Mouse (Mus musculus) left cerebral cortex, postnatal 36 days (tissue): ENCODE results near the gene Rhbdf1. TPM values are rescaled to one million over a fixed set of nuclear protein-coding genes. Genes with fewer than 3 reads are reported as not detected.
A peak's percentile ranks its signal among the peaks of the same experiment; 100 is the strongest.
"Not testable (repeated sequence)": the region's sequence is repeated elsewhere in the genome, so short reads cannot be mapped to it uniquely, and the experiment has no call there.

Source experiments
- DNase-seq, 2 experiments: peaks; one replicate each; pipeline ENCODE4 v3.0.0; 2021 to 2022; ENCODE audit warnings: low spot score in 2 of 2, mixed read lengths in 1 of 2
- intact Hi-C: fragments of 180-260 bp; cut with DNase I; formaldehyde crosslinking; loops from one replicate; pipeline ENCODE4 v1.15.1; 2025
- total RNA-seq, 2 experiments: library from RNA; stranded (reverse); gene quantifications; 2 replicates each; pipeline ENCODE4 v1.2.3; 2021

The Rhbdf1 gene
- total RNA-seq, 2 experiments from 2014 or later = 9.6 to 14.9 TPM

DNA sequence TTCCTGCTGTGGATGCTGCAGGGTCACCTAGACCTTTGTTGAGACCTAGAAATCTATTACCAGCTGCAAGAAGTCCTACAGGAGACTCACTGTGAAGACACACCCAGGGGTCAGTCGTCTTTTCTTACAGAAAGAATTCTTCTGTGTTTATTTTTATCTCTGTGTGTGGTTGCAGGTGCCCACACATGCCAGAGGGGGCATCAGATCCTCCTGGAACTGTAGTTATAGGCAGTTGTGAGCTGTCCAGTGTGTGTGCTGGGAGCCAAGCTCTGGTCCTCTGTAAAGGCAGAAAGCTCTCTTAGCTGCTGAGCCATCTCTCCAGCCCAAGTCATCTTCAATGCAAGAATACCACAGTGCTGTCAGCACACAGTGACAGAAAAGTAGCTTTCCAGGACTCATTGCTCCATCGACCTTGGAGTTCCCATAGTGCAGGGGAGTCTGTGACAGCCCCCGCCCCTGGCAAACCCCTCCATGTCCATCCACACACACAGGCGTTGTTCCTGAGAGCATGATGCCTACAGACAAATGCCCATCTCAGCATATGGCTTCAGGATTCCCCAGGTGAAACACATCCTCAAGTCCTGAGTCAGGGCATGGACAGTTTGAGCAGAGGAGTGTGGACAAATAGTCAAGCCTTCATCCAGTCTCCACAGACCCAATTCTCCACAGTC is 1.3 kb upstream of the Rhbdf1 start:
- no peak for DNase-seq
- intact Hi-C loops = no loop called here

DNA sequence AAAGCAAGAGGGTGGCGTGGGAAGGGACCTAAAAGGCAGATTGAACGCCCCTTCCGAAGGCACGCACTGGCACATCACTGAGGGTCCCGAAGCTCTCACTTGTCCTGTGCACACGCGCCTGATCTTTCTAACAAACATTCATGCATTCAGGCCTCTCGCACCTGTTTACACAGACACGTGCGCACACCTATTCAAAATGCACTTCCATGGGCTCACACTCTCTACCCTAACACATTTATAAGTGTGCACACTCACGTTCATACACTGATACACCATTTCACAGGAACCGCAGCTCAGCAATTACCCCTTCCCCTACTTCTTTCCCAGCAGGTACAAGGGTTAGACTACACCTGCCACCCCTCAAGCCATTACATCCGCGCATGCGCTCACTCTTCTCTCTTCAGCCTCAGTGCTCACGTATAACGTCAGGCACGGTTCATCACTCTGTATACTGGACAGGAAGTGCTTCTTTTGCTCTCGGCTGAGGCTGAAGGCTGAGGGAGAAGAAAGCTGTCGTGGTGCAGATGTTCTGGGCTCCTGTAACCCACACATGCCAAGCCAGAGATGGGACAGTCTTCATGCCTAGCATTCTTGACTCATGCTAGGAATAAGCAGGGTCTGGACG is 582 bp upstream of the Rhbdf1 start:
- intact Hi-C loops = no loop called here
- no peak for DNase-seq

DNA sequence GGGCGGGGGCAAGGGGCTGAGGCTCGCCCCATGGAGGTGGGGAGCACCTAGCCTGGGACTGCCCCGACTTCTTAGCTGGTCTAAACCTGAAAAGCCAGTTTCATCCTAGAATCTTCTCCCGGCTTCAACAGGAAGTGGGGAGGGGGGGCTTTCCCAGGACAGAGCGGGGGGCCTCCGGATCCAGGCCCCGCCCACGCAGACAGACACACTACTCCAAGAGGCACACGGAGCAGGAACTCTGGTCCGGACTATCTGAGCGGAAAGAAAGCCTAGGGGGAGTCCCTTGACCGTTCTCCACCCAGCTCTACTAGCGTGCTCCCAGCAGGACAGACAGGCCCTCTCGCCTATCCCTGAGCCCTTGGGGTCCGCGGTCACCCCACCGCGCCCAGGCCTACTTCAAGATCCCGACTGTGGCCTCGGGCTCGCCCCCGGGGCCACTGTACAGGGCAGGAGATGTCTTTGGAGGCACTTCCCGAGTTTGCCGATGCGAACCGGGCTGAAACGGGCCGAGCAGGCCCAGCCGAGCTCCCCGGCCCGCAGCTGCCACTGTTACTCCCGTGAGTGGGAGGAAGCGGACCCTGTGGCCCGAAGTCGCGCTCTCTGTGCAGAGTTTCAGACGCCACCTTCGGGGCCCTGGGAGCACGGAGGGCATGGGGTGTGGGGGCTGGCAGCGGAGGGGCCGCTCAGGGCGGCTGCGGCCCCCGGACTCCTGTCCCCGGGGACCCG is 712 bp downstream of the Rhbdf1 start:
- DNase-seq = no peak
- intact Hi-C loops = no loop called here

DNA sequence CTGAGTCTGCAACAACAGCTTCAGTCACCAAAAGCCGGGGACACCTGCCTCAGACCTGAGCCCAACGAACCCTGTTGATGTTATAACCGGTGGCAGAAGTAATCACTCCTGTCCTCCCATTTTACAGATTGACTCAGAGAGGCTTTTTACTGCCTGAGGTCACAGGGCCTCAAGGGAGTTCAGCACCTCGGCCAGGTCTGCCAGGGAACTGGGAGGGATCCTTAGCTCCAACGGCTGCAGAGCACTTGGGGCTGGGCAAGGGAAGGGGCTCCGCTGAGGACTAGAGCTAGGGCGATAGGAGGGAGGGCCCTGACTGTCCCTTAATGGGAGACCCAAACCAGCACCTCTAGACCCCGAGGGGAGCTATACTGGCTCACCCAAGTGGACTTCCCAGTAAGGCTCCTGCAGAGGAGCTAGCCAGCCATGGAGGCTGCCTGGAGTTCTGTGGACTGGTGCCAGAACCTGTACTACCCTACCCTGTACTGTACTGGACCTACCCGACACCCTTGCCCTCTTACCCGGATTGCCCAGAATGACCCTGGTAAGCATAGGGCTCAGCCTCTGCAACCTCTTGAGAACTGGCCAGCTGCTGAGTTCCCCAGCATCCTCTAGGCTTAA is 1.4 kb downstream of the Rhbdf1 start:
- intact Hi-C loops = no loop called here

DNA sequence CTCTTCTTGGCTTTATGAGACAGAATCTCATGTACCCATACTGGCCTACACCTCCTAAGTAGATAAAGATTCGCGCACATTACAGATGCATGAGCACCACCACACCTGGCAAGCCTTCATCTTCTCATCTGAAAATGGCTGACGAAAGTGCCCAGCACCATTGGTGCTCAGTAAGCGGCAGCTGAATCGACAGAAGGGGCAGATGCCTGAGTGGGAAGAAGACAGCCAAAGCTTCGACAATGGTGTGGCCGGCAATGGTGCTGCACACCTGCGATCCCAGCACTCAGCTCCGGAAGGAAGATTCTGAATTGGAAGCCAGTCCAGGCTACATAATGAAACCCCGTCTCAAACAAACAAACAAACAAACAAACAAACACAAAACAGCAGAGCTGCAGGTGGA is 2.8 kb downstream of the Rhbdf1 start:
- no peak for DNase-seq
- intact Hi-C loops = loop anchor here (10.0 kb wide), 1 partner anchor 106 kb away; no protein-coding TSS in a partner anchor

More for the DNA sequence above, 1.4 kb downstream of the Rhbdf1 start:
- no peak for DNase-seq

DNA sequence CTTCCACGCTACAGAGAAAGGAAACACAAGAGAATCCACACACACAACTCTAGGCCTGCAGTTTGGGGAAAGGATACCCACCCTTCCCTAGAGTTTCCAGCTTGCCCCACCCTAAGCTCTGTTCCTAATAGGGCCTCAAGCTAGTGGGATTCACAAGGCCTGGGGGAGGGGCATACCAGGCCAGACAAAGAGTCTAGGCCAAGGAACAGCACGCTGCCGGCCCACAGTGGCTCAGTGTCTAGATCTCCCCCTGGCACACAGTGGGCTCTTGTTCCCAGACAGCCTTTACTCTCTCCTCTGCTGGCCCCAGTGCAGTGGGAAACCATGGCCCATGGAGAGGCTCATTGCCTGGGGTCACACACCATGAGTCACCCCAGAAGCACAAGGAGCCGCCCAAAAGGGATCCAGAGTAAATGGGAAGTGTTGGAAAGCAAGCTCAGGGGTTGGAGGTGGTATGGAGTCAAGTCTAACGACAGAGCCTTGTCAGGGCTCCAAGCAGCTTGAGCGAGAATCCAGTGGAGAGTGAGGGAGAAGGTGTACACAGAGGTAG is 3.5 kb downstream of the Rhbdf1 start:
- DNase-seq = no peak
- intact Hi-C loops = loop anchor here (10.0 kb wide), 1 partner anchor 106 kb away; no protein-coding TSS in a partner anchor

DNA sequence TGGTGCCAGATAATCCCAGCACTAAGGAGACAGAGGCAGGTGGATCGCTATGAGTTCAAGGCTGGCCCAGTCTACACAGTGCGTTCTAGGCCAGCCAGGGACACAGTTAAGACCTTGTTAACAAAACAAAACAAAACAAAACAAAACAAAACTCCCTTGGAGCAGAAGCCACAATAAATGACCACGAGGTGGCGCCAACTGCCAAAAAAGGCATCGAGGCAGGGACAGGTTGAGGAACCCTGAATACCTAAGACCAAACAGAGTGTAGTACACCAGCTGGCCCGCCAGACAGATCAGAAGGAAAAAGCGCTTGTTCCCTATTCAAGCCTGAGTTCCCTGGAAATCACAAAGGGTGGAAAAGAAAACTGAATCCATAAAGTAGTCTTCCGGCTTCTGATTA is 5.2 kb downstream of the Rhbdf1 start:
- intact Hi-C loops = loop anchor here (1.0 to 10.0 kb wide), 2 partner anchors 21 to 108 kb away; no protein-coding TSS in a partner anchor
- peak in 1 of 2 experiments; percentile 59 for DNase-seq

DNA sequence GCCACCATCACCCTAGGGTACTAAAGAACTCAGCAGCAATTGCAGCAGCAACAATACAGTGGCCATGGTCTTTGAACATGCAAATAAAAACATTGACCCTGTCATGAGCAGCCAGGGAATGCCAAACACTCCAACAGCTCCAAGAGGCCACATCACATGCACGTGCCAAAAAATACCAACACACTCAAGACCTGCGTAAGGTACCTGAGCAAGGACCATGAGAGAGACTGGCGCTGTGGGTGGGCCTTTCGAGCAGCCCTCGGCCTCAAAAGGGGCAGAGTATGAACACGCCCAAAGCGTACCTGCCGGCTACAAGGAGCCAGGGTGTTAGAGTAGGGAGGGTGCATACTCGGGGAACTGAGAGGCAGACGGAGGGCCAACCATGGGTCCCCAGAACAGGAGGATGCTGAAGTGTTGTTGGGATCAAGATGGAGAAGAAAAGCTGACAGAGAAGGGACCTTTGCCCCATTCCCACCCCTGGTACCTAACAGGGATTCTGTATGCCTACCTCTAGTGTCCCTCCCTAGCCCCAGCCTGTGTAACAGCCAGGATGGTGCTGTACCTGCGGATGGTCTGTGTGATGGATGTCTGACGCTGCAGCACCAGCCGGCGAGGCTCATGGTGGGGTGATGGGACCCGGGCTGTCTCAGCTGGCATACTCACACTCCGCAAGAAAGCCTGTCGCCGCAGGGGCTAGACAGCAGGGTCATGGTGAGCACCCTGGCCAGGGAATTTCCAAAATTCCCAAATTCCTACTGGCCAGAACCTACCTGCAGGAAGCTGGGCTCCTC is 6.5 kb downstream of the Rhbdf1 start:
- DNase-seq = no peak
- intact Hi-C loops = loop anchor here (10.0 kb wide), 1 partner anchor 109 kb away; no protein-coding TSS in a partner anchor

DNA sequence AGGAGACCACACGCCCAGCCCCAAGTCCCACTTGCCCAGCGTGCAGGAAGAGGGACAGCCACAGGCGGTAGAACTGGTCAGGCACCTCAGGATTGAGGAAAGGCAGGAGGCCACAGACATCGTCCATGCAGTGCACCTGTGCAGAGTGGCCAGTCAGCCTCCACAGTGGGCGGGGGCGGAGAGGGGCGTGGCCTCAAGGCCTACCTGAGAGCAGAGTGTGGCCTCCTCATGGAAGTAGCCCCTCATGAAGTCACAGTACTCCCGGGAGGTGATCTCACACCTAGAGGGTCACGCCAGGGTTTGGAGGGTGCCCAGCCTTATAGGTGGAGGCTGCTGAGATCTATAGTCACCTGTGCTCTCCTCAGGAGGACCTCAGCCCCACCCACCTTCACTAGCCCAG is 11.5 kb downstream of the Rhbdf1 start:
- no peak for DNase-seq

DNA sequence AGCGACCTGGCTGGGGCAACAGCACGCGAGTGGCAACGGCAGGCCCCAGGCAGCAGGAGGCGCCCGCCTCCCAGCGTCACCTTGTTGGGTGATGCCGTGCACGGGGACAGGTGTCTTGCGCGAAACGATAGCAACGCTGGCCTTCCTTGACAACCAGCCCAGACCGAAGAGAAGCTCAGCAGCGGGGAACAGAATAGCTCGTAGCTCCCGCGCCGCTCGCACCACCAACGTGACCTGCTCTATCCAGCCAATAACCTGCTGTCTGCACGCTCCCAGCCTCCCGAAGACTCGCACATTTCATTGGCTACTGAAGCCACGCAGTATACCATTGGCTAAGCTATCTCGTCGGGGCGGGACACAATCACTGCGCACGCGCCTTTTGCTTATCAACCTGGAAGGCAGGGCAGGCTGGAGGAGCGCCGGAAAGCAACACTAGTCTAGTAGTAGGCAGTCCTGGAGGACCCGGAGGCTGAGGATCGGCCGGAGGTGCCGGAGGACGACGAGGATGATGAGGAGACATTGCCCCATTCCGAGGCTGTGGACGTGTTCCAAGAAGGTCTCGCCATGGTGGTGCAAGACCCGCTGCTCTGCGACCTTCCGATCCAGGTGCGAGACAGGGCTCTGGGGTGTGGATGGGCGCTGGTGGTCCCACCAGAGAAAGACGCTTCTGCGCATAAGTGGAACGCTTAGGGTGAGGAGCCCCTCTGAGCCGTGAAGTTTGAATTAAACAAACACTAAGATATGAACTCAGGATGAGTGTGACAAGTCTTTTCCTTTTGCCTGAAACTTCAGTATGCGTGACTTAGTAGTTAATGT is 16.8 kb downstream of the Rhbdf1 start, which contains the start of gene Snrnp25:
TSS of gene Snrnp25 (plus strand) at position 358 of the 816 bp plus-strand sequence.
- DNase-seq = peak; percentile 92 to 94
- intact Hi-C loops = no loop called here

More for the DNA sequence above, 11.5 kb downstream of the Rhbdf1 start:
- intact Hi-C loops = loop anchor here (10.0 kb wide), 1 partner anchor 114 kb away; no protein-coding TSS in a partner anchor

DNA sequence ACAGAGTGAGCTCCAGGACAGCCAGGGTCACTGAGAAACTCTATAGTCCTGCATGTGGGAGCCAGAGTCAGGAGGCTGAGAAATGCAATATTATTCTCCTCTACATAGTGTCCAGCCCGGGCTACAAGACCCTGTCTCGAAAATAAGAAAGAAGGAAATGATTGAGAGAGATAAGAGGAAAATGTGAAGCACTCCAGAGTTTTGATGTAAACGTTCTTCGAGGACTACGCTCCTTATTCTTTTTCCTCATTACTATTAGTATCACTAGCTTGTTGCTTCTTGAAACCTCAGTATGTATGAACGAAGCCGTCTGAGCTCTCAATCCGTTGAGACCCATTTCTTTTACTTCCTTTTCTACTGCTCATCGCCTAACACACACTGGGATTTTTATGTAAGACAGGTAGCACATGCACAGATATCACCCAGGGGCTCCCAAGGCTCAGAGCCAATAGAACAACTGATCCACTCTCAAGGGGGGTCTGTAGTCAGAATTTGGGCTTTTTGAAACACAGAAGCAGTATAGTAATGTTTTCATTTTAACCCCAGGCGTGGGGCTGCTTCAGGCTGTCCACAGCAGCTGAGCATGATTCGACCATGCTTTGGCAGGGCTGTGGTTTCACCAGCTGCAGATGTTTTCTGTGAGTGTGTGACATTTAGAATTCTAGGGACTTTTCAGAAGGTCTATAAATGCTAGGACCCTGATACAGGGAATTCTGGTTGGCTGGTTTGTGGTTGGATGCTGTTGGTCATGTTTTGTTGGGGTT is 20.0 kb downstream of the Rhbdf1 start:
- DNase-seq = no peak
- intact Hi-C loops = no loop called here

DNA sequence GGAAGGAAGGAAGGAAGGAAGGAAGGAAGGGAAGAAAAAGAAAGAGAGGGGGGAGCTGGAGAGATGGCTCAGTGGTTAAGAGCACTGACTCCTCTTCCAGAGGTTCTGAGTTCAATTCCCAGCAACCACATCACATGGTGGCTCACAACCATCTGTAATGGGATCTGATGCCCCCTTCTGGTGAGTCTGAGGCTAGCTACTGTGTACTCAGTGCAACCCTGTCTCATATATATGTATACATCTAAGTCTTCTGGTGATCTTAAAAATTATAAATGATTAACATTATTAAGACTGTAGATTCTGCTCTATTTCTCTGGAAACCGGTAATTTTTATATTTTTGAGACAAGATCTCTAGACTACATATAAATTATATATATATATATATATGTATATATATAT is 21.1 kb downstream of the Rhbdf1 start:
- DNase-seq, intact Hi-C loops: not testable (repeated sequence)

DNA sequence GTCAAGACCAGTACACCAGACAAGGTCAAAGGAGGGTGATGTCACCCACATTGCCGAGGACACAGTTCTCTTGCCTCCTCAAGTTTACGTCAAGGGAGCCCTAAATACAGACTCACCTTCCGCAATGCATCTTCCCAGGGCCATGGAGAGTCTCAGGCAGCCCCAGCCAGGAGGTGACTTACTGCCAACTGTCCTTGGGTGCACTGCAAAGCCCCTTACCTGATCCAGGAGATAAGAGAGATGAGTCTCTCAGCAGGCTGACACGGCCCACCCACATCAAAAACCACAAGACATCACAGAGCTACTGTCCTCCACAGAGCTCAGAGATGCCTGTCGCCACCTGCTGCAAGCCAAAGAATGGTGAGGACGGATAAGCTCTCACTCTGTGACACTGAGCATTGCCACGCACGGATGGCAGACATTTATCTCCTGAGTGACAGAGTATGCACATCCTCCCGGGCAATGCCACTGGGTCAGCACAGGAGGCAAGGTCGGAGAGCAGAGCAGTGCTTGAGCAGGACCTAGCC is 22.0 kb downstream of the Rhbdf1 start, which contains the start of gene Il9r:
TSS of gene Il9r (minus strand) at position 205 of the 527 bp plus-strand sequence.
- intact Hi-C loops = no loop called here

DNA sequence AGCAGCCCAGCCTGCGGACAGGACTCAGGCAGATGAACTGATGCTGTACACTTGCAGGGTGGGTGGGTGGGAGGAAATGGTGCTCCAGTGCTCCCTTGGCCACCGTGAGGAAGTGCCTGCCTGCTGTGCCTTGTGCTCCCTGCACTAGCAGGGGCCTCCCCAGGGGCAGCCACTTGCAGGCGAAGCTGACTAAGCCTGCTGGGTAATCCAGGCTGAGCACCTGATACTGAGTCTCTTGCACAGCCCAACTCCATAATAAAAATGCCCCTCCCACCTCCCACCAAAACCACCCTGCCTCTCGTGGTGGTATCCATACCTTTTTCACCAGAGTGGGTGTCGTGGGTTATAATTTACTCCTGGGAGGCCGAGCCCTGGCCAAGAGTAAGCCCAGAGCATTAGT is 22.9 kb downstream of the Rhbdf1 start:
- no peak for DNase-seq
- intact Hi-C loops = loop anchor here (10.0 kb wide), 1 partner anchor 396 kb away; no protein-coding TSS in a partner anchor

More for the DNA sequence above, 22.0 kb downstream of the Rhbdf1 start, which contains the start of gene Il9r:
- DNase-seq = no peak

DNA sequence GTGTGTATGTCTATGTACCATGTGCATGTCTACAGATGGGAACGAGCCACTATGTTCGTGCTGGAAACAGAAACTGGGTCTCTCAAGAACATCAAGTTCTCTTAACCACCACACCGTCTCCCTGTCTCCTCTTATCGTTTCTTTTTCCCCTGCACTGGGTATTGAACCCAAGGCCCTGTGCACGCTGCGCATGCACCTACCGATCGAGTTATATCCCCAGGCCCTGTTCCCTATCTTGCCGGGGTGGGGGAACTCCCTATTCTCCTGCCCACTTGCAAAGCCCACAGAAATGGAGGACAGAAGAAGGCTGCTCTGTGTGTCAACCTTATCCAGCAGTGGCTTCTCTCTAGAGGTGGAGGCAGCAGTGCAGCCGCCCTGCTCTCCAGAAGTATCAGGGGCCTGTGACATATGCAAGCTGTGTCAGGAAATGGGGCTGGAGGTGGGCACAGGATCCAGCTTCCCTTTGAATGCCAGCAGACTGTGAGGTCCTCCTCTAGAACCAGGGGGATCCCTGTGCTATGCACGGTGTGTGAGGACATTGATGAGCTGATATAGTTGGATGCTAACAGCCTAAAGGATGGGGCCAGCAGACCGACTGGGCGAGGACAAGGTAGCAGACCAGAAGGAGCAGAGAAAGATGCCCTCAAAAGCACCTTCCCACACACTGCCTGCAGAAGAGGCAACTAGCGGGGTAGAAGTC is 23.7 kb downstream of the Rhbdf1 start:
- intact Hi-C loops = loop anchor here (10.0 kb wide), 1 partner anchor 396 kb away; no protein-coding TSS in a partner anchor
- DNase-seq = no peak

DNA sequence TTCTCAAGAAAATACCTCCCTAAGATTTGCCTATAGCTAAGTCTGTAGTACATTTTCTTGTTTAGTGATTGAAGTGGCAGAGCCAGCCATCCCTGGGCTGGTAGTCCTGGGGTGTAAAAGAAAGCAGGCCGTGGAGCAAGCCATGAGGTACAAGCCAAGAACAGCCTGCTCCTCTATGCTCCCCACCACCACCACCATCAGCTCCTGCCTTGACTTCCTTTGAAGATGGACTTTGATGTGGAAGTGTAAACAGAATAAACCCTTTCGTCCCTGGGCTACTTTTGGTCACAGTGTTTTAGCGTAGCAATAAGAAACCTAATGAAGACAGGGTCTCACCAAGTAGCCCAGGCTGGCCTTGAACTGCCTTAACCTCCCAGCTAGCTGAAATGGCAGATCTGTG is 24.3 kb downstream of the Rhbdf1 start:
- DNase-seq = no peak
- intact Hi-C loops = loop anchor here (10.0 kb wide), 1 partner anchor 397 kb away; no protein-coding TSS in a partner anchor
